Mouse (Mus musculus): ENCODE measurements around the gene Zdhhc6.

The Zdhhc6 gene

DNA sequence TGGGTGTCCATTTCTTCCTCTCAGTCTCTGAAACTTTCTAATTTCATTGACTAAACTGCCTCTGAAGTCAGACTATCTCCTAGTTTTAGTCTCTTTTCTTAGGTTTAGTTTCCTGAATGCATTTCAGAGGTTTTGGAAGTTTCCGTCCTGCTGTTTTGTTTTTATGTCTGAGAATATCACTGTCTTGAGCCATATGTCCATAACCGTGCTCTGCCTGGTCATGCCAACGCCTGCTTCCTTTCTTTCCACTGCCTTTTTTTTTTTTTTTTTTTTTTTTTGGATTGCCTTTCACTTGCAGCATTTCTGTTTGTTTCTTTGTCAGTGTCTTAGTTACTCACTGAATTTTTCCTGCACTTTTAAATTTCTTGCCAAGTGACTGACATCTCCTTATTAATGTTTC, 15.3 kb downstream of the Zdhhc6 start:
- no peak for DNase-seq (ENCODE audit: low spot score)

DNA sequence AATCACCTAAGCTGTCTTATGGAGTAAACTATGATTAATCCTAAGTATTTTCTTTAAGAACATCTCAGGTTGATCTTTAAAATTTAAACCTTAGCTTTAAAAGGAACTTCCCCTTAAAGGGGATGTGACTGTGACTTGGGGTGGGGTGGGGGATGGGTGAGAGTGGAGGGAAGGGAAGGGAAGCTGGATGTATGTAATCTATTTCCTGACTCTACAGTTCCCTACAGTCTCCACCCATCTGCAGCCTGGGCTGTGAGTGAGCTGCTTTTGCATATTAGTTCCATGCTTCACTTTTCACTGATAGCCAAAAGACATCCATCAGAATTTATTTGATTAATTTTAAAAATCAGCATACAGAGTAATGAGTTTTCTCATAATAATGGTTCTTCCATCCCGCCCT, 16.5 kb downstream of the Zdhhc6 start:
- DNase-seq (ENCODE audit: low spot score) = no peak

DNA sequence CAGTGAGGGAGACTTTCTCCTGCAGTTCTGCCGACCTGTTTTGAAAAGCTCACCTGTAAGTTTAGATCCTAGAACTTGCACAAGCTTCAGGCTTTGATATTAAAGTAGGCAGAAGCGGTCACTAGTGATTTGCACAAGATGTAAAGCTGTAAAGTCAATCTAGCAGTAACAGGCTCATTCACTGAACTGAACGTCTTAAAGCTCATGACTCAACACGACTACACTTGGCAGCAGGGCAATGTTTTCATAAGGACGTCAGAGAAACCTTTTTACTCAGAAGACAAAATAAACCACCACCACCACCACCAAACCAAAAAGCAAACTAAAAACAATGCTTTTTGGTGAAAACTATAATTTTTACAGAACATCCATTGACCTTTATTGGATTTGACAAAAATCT, 17.9 kb downstream of the Zdhhc6 start:
- DNase-seq (ENCODE audit: low spot score) = no peak

DNA sequence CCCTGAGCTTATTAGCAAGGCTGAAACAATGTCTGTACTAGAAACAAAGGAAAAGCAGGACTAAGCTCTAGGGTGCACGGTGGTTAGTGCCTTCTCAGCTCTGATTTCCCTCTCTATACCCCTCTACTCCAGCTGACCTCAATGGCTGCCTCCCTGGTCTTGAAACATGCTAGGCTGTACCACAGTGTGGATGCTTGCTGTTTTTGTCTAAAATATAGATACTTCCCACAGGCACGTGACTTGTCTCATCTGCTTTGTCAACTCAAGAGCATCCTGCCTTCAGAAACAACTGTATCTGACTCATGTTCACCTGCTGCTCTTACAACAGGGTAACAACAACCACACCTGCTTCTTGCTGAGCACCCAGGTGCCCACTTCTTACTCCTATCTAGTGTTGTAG, 18.3 kb downstream of the Zdhhc6 start:
- DNase-seq (ENCODE audit: low spot score) = no peak

DNA sequence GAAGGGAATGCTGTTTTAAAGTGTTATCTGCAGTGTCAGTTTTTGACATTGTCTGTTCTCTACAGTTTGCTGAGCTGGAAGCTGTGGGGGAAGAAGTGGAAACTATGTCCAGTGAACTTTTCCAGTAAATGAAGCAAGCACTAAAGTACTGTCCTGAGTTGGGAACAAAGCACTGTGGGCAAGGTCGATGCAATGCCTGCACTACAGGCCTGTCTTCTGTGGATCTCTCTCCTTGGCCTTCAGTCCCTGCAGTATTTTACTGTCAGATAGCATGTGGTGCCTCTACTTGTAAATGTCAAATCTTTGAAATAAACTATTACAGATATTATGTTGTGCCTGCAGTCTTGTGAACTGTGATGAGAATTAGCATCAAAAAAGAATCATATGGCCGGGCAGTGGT, 19.5 kb downstream of the Zdhhc6 start:
- DNase-seq (ENCODE audit: low spot score) = no peak

DNA sequence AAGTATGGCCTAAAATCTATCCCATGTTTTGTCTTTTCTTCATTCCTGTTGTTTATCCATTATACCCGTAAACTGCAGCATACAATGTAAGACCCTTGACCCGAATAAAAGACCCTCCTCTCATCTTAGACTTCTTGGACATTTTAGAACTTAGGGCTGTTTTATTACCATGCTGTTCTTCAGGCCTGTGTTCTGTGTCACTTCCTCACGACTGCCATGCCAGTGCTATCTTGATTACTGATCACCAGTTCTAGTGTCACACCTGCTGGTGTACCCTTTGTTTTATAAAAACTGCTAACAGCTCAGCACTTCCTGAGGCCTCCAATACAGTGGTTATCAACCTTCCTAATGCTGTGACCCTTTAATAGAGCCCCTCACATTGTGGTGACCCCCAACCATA, 20.3 kb downstream of the Zdhhc6 start:
- no peak for DNase-seq (ENCODE audit: low spot score)

DNA sequence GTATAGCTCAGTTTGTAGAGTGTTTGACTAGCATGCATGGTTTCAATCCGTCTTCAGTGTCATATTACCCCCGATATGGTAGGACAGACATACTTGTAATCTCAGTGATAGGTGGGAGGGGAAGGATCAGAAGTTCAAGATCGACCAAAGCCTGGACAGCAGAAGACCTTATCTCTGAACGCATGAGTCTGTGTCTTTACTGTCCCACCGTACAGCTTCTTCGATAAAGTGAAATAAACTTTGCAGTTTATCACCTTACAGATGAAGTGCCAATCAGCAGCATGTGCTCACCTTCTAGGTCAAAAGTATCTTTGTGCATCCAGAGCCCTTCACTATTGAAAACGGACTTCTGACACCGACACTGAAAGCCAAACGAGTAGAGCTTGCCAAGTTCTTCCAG, 20.8 kb downstream of the Zdhhc6 start:
- DNase-seq (ENCODE audit: low spot score) = no peak

DNA sequence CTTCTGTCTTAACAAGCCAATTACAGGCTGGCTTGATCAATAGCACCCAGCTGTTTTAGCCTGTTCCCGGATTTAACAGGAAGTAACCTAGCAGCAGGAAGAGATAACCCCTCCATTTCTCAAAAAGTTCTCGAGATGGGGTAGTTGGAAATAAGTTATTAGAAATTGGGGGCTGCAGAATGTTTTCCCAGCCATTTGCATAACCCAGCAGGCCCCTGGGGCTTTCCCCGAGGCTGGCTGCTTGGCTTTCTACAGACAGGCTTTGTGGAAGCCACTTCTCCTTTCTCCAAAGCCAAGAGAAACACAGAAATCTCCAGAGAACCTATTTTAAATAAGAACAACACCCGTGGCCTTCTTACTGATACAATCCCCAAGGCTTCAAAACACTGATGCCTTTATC, 22.7 kb downstream of the Zdhhc6 start:
- DNase-seq (ENCODE audit: low spot score) = no peak

DNA sequence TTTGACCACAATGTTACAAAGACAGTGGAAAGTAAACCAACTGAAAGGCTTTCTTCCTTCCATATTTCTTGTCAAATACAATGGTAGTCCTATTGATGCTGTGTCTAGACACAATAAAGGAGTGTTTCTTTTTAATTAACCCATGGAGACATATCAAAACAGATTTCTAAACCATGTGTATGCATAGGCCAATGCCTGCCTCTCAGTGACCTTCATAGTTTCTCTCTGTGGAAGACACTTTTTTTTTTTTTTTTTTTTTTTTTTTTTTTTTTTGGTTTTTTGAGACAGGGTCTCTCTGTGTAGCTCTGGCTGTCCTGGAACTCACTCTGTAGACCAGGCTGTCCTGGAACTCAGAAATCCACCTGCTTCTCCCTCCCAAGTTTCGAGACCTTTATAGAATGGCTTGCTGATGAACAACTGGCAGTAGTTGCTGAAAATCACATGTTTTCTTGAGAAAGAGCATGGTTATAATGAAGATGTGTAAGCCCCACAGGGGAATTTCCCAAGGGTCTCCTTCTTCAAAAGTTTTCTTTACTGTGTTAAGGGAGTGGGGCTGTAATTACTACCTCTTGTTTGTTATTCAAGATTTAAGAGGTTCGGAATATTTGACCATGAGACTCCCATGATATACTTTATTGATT, 23.5 kb downstream of the Zdhhc6 start:
- no peak for DNase-seq (ENCODE audit: low spot score)

DNA sequence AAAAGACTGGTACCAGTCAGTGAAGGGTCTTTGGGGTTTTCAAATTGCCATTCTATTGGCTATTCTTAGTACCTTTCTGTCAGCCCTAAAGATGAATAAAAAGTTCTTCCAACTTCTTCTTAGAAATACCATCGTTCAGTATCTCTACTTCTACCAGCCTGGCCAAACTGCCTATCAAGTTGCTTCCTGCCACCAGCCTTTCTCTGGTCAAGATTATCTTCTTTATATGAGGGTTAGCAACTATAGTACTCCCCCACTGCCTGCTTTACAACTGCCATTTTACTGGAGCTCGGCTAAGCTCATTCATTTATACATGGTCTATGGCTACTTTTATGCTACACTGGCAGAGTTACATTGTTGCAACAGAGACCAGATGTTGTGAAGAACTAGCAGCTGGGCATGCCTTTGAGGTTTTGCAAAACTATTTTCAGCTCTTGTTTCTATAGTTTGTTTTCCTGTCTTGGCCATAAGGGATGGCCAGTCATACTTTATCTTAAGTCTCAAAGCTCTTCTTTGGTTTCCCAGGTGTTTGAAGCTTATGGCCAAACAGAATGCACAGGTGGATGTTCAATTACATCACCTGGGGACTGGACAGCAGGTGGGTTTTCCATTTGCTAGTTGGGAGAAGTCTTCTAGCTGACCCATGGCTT, 25.1 kb downstream of the Zdhhc6 start:
- DNase-seq (ENCODE audit: low spot score) = no peak

DNA sequence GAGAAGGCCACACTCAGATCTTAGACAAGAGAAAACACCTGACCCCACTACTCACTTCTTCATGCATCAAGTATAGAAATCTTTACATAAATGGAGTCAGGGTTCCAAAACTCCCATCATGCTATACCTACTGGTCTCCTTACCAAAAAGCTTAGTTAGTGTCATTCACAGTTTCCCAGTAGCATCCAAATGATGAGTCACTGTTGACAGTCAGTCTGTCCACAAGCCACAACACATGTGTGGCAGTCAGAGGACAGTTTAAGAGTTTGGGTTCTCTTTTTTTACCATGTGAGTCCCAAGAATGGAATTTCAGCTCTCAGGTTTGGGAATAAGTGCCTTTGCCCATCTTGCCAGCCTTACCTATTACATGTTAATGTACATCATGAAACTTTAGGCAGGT, 26.9 kb downstream of the Zdhhc6 start:
- DNase-seq (ENCODE audit: low spot score) = no peak

DNA sequence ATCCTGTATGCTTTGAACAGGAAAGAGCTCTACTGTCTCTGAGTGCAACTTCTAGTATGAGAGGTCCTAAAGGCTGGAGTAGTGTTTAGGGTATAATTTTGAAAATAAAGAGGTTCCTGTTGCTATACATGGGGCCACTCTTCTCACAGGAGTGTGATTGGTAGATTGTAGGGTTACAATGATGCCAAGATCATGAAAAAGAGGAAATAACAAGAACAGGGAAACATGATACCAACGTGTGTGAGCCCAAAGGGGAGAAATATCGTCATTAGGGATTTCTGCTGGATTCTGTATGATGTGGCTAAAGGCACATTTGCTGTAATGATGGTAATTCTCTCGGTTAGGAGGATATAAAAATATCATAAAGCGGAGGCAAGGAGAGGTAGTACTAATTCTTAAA, 29.8 kb downstream of the Zdhhc6 start:
- no peak for DNase-seq (ENCODE audit: low spot score)

DNA sequence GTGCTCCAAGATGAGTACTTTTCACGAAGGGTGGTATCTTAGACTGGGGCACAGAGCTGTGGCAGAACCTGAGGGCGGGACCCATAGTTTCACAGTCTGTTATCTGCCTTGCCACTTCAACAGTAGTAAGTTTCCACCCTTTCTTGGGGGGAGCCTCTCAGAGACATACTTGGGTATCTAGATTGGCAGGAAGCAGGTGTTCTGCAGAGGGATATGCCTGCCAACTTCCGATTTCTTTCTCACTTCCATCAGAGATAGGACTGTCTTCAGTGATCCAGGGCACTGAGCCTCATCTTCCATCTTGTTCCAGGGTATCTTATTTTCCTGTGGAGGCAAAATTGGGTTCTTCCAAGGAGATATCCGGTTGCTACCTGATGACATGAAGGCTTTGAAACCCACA, 31.7 kb downstream of the Zdhhc6 start:
- DNase-seq (ENCODE audit: low spot score) = no peak

DNA sequence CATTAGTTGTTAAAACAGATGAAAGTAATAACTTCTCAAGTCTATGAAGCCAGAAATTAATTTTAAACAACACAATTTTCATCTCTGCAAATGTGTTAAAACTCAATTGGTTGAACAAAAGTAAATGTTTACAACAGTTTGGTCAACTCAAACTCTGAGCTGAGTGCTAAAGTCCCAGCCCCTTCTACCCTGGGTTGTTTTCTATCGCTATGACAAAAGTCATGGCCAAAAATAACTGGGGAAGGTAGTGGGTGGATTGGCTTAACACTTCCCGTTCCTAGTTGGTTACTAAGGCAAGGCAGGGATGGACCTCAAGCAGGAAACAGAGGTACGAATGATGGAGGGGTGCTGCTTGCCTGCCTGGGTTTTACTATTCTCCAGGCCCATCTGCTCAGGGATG, 39.1 kb downstream of the Zdhhc6 start:
- no peak for DNase-seq (ENCODE audit: low spot score)

DNA sequence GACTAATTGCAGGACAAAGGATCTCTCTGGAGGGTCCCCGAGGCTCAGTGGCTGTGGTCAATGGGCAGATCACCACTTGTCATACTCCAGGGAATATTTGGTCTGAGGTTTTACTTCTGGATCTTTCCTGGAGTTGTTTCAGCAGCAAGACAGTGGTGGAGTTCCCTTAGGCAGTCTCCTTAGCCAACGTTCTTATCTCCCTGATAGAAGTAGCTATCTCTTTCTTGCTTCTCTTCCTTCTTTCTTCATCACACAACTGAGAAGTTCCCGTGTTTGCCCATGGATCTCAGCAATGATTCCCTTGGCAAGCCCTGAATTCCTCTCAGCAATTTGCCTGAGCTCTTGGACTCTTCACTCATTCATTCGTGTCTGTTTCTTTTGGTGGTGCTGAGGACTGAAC, 39.7 kb downstream of the Zdhhc6 start:
- DNase-seq (ENCODE audit: low spot score) = no peak

DNA sequence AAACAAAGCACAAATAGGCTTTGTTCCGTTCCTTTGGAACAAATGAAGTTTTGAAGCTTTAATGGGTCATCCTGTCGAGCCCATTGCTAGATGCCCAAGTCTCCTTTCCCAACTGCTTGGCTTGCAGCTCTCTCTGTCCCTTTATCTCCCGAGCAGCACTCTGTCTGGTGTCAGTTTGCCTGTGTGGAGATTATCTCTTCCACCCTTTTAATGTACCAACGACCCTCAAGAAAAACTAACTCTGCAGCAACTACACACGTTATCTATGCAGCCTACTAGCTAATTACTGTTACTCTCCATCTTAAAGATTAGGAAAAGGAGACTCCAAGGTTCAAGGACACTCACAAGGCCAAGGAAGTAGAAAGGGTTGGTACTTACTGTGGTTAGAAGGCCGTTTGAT, 42.5 kb downstream of the Zdhhc6 start:
- no peak for DNase-seq (ENCODE audit: low spot score)

DNA sequence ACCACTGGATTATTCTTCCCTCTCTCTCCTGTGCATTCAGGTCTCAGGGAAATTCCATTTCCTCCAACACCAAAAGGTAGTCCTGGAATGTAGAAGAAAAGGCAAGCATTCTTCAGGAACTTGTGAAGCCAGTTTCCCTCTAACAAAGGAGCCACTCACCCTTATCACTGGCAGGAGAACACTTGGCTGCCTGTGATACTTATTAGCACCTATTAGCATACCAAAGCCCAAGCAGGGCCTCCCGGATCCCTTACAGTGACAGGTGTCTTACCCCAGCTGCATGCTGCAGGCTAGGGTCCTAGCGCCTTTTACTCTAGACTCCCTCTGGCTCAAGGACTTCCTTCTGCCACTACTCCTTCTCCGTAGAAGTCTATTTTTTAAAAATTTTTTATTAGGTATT, 44.4 kb downstream of the Zdhhc6 start:
- DNase-seq (ENCODE audit: low spot score) = no peak

DNA sequence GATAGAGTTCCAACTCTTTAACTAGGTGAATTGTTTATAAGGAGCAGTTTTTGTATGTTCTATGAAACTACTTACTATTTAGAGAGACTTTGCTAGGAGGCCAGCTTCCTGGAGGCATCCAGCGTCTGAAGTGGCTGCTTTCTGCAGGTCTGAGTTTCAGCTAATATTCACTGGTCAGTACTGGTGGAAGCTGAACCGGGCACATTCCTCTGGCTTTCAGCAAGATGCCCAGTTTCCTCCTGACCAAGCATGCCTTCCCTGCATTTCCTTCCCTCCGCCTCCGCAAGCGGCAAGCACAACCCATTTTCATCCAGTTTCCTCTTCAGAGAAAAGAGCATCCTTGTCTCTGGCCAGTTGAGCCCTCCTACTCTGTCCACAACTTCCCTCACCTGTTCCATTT, 46.8 kb downstream of the Zdhhc6 start:
- DNase-seq (ENCODE audit: low spot score) = no peak

DNA sequence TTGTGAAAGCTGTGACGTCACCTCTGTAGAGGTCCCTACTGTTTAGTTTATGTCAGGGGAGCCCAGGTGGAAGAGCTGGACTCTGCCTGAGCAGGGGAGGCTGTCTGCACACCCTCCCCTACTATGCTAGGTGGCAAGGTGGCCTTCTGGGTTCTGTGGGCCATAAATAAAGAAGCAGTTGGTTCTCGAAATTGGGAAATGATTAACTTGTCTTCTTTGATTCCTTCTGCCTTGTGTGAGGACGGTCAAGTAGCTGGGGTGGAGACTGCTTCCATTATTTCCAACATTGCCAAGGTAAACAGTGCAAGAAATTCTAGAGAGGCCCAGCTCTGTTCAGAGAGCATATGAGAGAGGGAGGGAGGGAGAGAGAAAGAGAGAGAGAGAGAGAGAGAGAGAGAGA, 47.7 kb downstream of the Zdhhc6 start:
- no peak for DNase-seq (ENCODE audit: low spot score)

DNA sequence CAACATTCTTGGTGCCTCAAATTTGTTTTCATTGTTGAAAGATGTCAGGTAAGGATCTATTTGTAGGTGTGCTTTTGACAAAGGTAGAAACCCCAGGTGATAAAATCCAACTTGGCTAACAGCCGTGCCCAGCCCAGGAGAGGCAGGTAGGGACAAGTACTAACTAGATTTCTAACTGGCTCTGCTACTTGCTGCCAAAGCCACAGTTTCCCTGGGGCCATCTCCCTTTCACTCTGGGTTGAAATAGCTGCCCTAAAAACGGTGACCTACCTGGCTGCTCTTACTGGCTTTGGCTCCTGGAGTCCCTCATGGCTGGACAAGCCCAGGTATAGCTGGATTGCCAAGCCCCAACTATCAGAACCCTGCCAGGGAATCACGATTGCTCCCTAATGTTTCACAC, 49.0 kb downstream of the Zdhhc6 start:
- DNase-seq (ENCODE audit: low spot score) = peak; percentile 66

DNA sequence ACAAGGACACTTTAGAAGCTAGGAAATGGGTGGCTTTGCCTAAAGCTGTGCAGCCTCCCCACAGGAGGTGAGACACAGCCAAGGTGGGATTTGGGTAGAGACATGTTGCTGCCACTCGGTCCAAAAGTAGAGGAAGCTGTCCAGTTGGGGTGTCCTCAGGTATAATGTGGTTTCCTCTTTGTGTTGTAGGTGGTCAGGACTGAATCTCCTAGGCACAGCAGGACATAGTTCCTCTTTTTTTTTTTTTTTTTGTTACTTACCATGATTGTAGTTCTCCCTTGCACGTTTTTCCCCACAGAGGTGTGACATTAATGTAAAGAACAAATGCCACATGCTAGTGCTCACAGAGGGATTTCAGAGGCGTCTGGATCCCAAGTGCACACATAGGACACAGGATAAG, 50.6 kb downstream of the Zdhhc6 start:
- DNase-seq (ENCODE audit: low spot score) = no peak

DNA sequence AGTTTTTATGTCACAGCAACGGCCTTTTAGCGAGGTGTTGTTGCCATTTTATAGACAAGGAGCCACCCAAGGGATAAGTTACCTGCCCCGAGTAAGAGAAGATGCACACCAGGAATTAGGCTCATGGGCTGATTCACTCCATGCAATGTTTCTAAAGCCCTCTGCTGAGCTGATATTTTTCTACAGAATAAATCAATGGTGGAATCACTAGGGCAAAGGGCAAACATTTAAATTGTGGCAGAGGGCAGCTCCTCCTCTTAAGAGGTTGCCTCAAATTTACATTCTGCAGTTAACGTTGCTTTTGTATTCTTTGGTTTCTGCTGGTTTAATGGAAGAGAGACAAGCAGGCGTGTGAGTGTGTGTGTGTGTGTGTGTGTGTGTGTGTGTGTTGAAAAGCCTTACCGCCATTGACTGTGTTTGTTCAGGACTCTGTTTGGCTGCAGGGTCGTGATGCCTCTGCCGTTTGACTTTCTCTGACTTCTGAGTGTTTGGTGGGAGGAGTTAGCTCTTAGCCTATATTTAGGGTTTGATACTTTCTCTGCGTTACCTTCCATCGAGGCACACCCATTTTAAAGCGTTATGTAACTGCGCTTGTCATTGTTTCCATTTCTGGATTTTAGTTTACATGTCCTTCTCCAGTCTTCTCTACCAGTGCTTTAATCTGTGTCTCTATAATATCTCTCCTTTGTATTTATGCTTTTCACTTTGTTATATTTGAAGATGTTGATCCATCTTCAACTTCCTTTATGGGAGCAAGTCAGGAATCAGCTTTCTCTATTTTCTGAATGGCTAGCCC, 55.2 kb downstream of the Zdhhc6 start:
- no peak for DNase-seq (ENCODE audit: low spot score)

DNA sequence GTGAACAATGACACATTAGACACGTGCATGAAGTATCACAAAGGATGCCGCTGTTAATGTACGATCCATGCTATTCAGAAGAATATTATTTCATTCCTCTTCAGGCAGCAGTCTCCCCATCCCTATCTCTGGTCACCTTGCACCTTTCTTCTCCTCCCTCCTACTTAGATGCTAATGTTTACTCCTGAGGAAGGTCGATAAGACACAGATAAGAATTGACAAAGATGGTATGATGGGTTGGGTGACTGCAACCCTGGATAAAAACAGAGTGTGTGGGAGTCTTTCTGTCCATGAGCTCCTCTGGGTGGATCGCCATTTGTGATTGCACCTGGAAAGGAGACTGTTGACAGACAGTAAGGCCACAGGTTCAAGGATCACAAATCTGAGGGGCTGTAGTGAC, 57.3 kb downstream of the Zdhhc6 start:
- no peak for DNase-seq (ENCODE audit: low spot score)
